8 mouse cellular contexts compared by ENCODE assay signal in genomic region chr2:73925089-73925488, GRCm38 (mm10). TPM values are rescaled to one million over a fixed set of nuclear protein-coding genes. Genes with fewer than 3 reads are reported as not detected.
DNase-seq lines count a peak whose midpoint lies in the region; ATAC-seq lines count a peak whose summit lies in the region.

No protein-coding gene starts in this region.

- no peak overlapping the region for H3K4me2 ChIP-seq in forebrain, embryonic 11.5 days (ENCODE audit: low read depth, low read length, severe bottlenecking)
- H3K4me2 ChIP-seq in hindbrain, embryonic 14.5 days (replicated peaks): no peak overlapping the region

- H3K36me3 ChIP-seq in forebrain, embryonic 11.5 days (ENCODE audit: control insufficient read depth, insufficient read depth, low read length): no peaks in the 10 kb centered on the region
- no peaks in the 10 kb centered on the region for H3K36me3 ChIP-seq in hindbrain, embryonic 14.5 days (replicated peaks; ENCODE audit: control insufficient read depth, insufficient read depth)

- H3K4me3 ChIP-seq in forebrain, embryonic 11.5 days (ENCODE audit: low read depth, low read length): no peak overlapping the region
- no peak overlapping the region for H3K4me3 ChIP-seq in hindbrain, embryonic 14.5 days (replicated peaks; ENCODE audit: low read length)

- WGBS in forebrain, embryonic 11.5 days: 26% methylated on average over 5 of the region's 5 CpGs
- WGBS in hindbrain, embryonic 14.5 days: 22% methylated on average over 5 of the region's 5 CpGs

- H3K27ac ChIP-seq in forebrain, embryonic 11.5 days (ENCODE audit: low read depth, low read length): no peak overlapping the region
- H3K27ac ChIP-seq in hindbrain, embryonic 14.5 days: no peak overlapping the region

- H3K9me3 ChIP-seq in forebrain, embryonic 11.5 days (ENCODE audit: control insufficient read depth, low read length): no peaks in the 10 kb centered on the region
- H3K9me3 ChIP-seq in hindbrain, embryonic 14.5 days (ENCODE audit: control insufficient read depth, low read length): 0 out of 2 replicates have a peak, but pooled peaks cover 3% of the 10 kb centered on the region

- H3K27me3 ChIP-seq in forebrain, embryonic 11.5 days (ENCODE audit: control insufficient read depth, insufficient read depth, low read length): no peaks in the 10 kb centered on the region
- H3K27me3 ChIP-seq in hindbrain, embryonic 14.5 days (ENCODE audit: control insufficient read depth, insufficient read depth, low read length): no peaks in the 10 kb centered on the region

- no peak for ATAC-seq in forebrain, embryonic 11.5 days (replicated peaks; ENCODE audit: low FRiP score)
- ATAC-seq in hindbrain, embryonic 14.5 days (ENCODE audit: low FRiP score): peak; percentile 72; the same call in 1 of the 2 replicates
- no peak for ATAC-seq in megakaryocyte, adult 5-6 weeks (ENCODE audit: poor library complexity, severe bottlenecking)

- H3K4me1 ChIP-seq in forebrain, embryonic 11.5 days (replicated peaks; ENCODE audit: control insufficient read depth, insufficient read depth, low read length): no peaks in the 10 kb centered on the region
- no peaks in the 10 kb centered on the region for H3K4me1 ChIP-seq in hindbrain, embryonic 14.5 days (replicated peaks; ENCODE audit: control insufficient read depth, insufficient read depth, low read length)

- H3K9ac ChIP-seq in forebrain, embryonic 11.5 days (ENCODE audit: low read length): no peak overlapping the region
- no peak overlapping the region for H3K9ac ChIP-seq in hindbrain, embryonic 14.5 days

- DNase-seq in NIH3T3 (ENCODE audit: low read depth): peak; percentile 89
- peak; percentile 85 for DNase-seq in brain, embryonic 18.5 days (ENCODE audit: low read depth, low spot score)
- peak; percentile 68 for DNase-seq in forebrain, embryonic 11.5 days (ENCODE audit: low spot score)
- peak; percentile 93 for DNase-seq in hindbrain, embryonic 14.5 days (ENCODE audit: low spot score)
- peak; percentile 57 to 84 for DNase-seq in layer of hippocampus, postnatal 25 days (ENCODE audit: extremely low spot score in 1 of 2, low spot score in 1 of 2)
- DNase-seq in lung, postnatal 4 days: peak; percentile 69 to 76
- DNase-seq in right cerebral cortex, postnatal 10 days (ENCODE audit: low spot score in 2 of 2): peak; percentile 94 to 96

RNA-seq across cellular contexts. Expression of gene Atp5g3, which starts 14.0 kb away (rescaled TPM):
- 769 and 800 TPM in 2 replicates for polyA plus RNA-seq in forebrain, embryonic 11.5 days (2014; fragmentation: Nextera tagmentation; extraction: Ambion mirVana)
- polyA plus RNA-seq in hindbrain, embryonic 14.5 days (2014; fragmentation: Nextera tagmentation; extraction: Ambion mirVana): 1,179 and 1,295 TPM in 2 replicates
- total RNA-seq in layer of hippocampus, postnatal 25 days (2021): 100 to 1,000 TPM; 530 to 583 TPM
- total RNA-seq in megakaryocyte, adult 5-6 weeks (2015): 592 and 616 TPM in 2 replicates
- total RNA-seq in megakaryocyte, adult 5-6 weeks (2017): 102 and 104 TPM in 2 replicates

RNA-seq across cellular contexts. Expression of gene Atf2, which starts 32.6 kb away (rescaled TPM):
- polyA plus RNA-seq in forebrain, embryonic 11.5 days (2014; fragmentation: Nextera tagmentation; extraction: Ambion mirVana): 89.6 and 101 TPM in 2 replicates
- 109 and 112 TPM in 2 replicates for polyA plus RNA-seq in hindbrain, embryonic 14.5 days (2014; fragmentation: Nextera tagmentation; extraction: Ambion mirVana)
- 100 to 1,000 TPM; 132 to 140 TPM for total RNA-seq in layer of hippocampus, postnatal 25 days (2021)
- total RNA-seq in megakaryocyte, adult 5-6 weeks (2015): 79.4 and 91.9 TPM in 2 replicates
- total RNA-seq in megakaryocyte, adult 5-6 weeks (2017): 42.1 and 42.3 TPM in 2 replicates
